In the genomic region with DNA sequence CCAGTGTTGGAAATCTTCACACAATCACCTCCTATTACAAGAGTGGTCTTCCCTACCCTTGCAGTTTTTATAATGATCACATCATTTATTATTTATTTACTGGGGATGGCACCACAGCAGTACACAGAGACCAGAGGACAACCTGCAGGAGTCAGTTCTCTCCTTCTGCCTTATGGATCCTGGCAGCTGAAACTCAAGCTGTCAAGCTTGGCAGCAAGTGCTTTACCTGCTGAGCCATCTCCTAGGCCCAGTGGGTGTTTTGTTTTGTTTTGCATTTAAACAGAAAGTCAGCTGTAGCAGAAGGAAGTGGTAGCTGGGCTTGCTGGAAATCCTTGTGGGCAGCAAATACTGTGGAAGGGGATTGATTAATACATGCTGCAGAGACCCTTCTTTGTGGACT, we compare ENCODE assay signal across 24 mouse cellular contexts.
DNase-seq lines count a peak whose midpoint lies in the region; ATAC-seq and TF ChIP-seq lines count a peak whose summit lies in the region.
"Had no signal": no experiment of that assay in that cellular context is flagged by ENCODE, and none has a peak within 500 bp of the region (broad histone marks: within the 10 kb centered on the region; RNA-seq: fewer than 3 reads in every experiment).

No protein-coding gene starts in this region.

- DNase-seq in hindbrain, embryonic 14.5 days (ENCODE audit: low spot score), result no peak
- peak; percentile 89 to 94 for DNase-seq in cerebellum, adult 2 months
- peak; percentile 89 to 92 for DNase-seq in cerebellum, postnatal 25 days
- DNase-seq in kidney, adult 11 months, result no peak
- no peak for DNase-seq in limb, embryonic 10.5 days (ENCODE audit: low spot score)
- DNase-seq: adrenal gland, postnatal 36 days; gastrocnemius, postnatal 36 days; kidney, adult 9 months; kidney, postnatal 25 days; liver; lung, postnatal 36 days; midbrain, embryonic 14.5 days; retina, postnatal 1 day; right cerebral cortex, postnatal 25 days had no signal

- ATAC-seq in hindbrain, embryonic 16.5 days, result peak; percentile 37; the same call in 1 of the 2 replicates
- ATAC-seq in hindbrain, embryonic 14.5 days (ENCODE audit: low FRiP score), result no peak
- peak; percentile 85 for ATAC-seq in cerebellum, adult (ENCODE audit: insufficient number of reproducible peaks, low FRiP score, low TSS enrichment)
- ATAC-seq: forebrain, embryonic 16.5 days; intestine, embryonic 15.5 days had no signal

- H3K9ac ChIP-seq in hindbrain, embryonic 16.5 days (ENCODE audit: low read depth, low read length), result no peak overlapping the region
- H3K9ac ChIP-seq in hindbrain, embryonic 14.5 days, result no peak overlapping the region
- H3K9ac ChIP-seq: intestine, embryonic 15.5 days; liver, embryonic 15.5 days; lung, embryonic 15.5 days; neural tube, embryonic 13.5 days had no signal

- H3K4me3 ChIP-seq in hindbrain, embryonic 16.5 days (ENCODE audit: low read length), result no peak overlapping the region
- no peak overlapping the region for H3K4me3 ChIP-seq in hindbrain, embryonic 14.5 days (replicated peaks; ENCODE audit: low read length)
- H3K4me3 ChIP-seq in cerebellum, adult 2 months (replicated peaks; ENCODE audit: insufficient read depth, low read depth, low read length), result no peak overlapping the region
- no peak overlapping the region for H3K4me3 ChIP-seq in limb, embryonic 10.5 days
- H3K4me3 ChIP-seq: embryonic facial prominence, embryonic 10.5 days; intestine, embryonic 15.5 days; liver, embryonic 15.5 days; lung, embryonic 15.5 days; megakaryocyte, embryonic 14.5 days; neural tube, embryonic 13.5 days had no signal

- TF ChIP-seq POLR2A in cerebellum, adult 2 months (IDR thresholded peaks at IDR 0.05; ENCODE audit: borderline replicate concordance, insufficient read depth, low read length), result peak; percentile 36; the same call in 1 of the 2 replicates

- H3K9me3 ChIP-seq in hindbrain, embryonic 16.5 days (ENCODE audit: control insufficient read depth, low read length), result no peaks in the 10 kb centered on the region
- no peaks in the 10 kb centered on the region for H3K9me3 ChIP-seq in hindbrain, embryonic 14.5 days (ENCODE audit: control insufficient read depth, low read length)
- no peaks in the 10 kb centered on the region for H3K9me3 ChIP-seq in limb, embryonic 10.5 days (replicated peaks)
- H3K9me3 ChIP-seq: embryonic facial prominence, embryonic 10.5 days; intestine, embryonic 15.5 days; liver, embryonic 15.5 days; lung, embryonic 15.5 days; megakaryocyte, embryonic 14.5 days; neural tube, embryonic 13.5 days had no signal

- TF ChIP-seq CTCF in cerebellum, adult 2 months (IDR thresholded peaks at IDR 0.05; ENCODE audit: borderline replicate concordance, insufficient read depth, low read depth, low read length), result no peak

- H3K27me3 ChIP-seq in hindbrain, embryonic 16.5 days (replicated peaks; ENCODE audit: control insufficient read depth, insufficient read depth, low read length), result no peaks in the 10 kb centered on the region
- no peaks in the 10 kb centered on the region for H3K27me3 ChIP-seq in hindbrain, embryonic 14.5 days (ENCODE audit: control insufficient read depth, insufficient read depth, low read length)
- no peaks in the 10 kb centered on the region for H3K27me3 ChIP-seq in cerebellum, adult 2 months (ENCODE audit: control insufficient read depth, insufficient read depth, low read length)
- H3K27me3 ChIP-seq in limb, embryonic 10.5 days (ENCODE audit: low read depth, poor library complexity, severe bottlenecking), result no peaks in the 10 kb centered on the region
- H3K27me3 ChIP-seq: intestine, embryonic 15.5 days; lung, embryonic 15.5 days; megakaryocyte, embryonic 14.5 days; neural tube, embryonic 13.5 days had no signal

- H3K4me1 ChIP-seq in hindbrain, embryonic 16.5 days (ENCODE audit: control insufficient read depth, insufficient read depth, low read depth, low read length), result 0 out of 2 replicates have a peak, but pooled peaks cover 3% of the 10 kb centered on the region
- no peaks in the 10 kb centered on the region for H3K4me1 ChIP-seq in hindbrain, embryonic 14.5 days (replicated peaks; ENCODE audit: control insufficient read depth, insufficient read depth, low read length)
- H3K4me1 ChIP-seq in cerebellum, adult 2 months (ENCODE audit: control insufficient read depth, insufficient read depth, low read length), result peaks cover 63% of the 10 kb centered on the region
- no peaks in the 10 kb centered on the region for H3K4me1 ChIP-seq in limb, embryonic 10.5 days
- H3K4me1 ChIP-seq: embryonic facial prominence, embryonic 10.5 days; liver, embryonic 15.5 days; lung, embryonic 15.5 days; megakaryocyte, embryonic 14.5 days had no signal

- no peaks in the 10 kb centered on the region for H3K36me3 ChIP-seq in hindbrain, embryonic 16.5 days (ENCODE audit: control insufficient read depth, insufficient read depth, low read length)
- no peaks in the 10 kb centered on the region for H3K36me3 ChIP-seq in hindbrain, embryonic 14.5 days (replicated peaks; ENCODE audit: control insufficient read depth, insufficient read depth)
- no peaks in the 10 kb centered on the region for H3K36me3 ChIP-seq in limb, embryonic 10.5 days
- H3K36me3 ChIP-seq: embryonic facial prominence, embryonic 10.5 days; intestine, embryonic 15.5 days; liver, embryonic 15.5 days; lung, embryonic 15.5 days; neural tube, embryonic 13.5 days had no signal

- H3K4me2 ChIP-seq in hindbrain, embryonic 16.5 days (ENCODE audit: low read length), result no peak overlapping the region
- H3K4me2 ChIP-seq in hindbrain, embryonic 14.5 days (replicated peaks), result no peak overlapping the region
- H3K4me2 ChIP-seq: heart, embryonic 11.5 days; intestine, embryonic 15.5 days; liver, embryonic 15.5 days; lung, embryonic 15.5 days; neural tube, embryonic 13.5 days had no signal

- H3K27ac ChIP-seq in hindbrain, embryonic 16.5 days (ENCODE audit: low read depth, low read length), result no peak overlapping the region
- H3K27ac ChIP-seq in hindbrain, embryonic 14.5 days, result no peak overlapping the region
- peak overlapping the region; percentile 52; the same call in 1 of the 2 replicates for H3K27ac ChIP-seq in cerebellum, adult 2 months (ENCODE audit: insufficient read depth, low read length)
- no peak overlapping the region for H3K27ac ChIP-seq in limb, embryonic 10.5 days
- H3K27ac ChIP-seq: embryonic facial prominence, embryonic 10.5 days; intestine, embryonic 15.5 days; liver, embryonic 15.5 days; lung, embryonic 15.5 days; neural tube, embryonic 13.5 days had no signal

Comparison
In these comparisons a context has a peak if more than half of its experiments do, and no peak if none do; other contexts are left out.
1. DNase-seq: peak in cerebellum, adult 2 months (2 of 2) and cerebellum, postnatal 25 days (2 of 2); none in hindbrain, embryonic 14.5 days (single experiment), kidney, adult 11 months (single experiment) and limb, embryonic 10.5 days (single experiment).